Mouse (Mus musculus) gastrocnemius, adult 18-20 months (tissue): ENCODE data around the gene Cd68. TPM values are rescaled to one million over a fixed set of nuclear protein-coding genes. Genes with fewer than 3 reads are reported as not detected.

Experiments
- DNase-seq: peaks from one replicate; pipeline ENCODE4 v3.0.0; 2021; ENCODE audit warnings: low spot score
- total RNA-seq, 2 experiments: library from RNA; stranded (reverse); gene quantifications; 2 replicates each; pipeline ENCODE4 v1.2.3; 2021

The Cd68 gene
- total RNA-seq, 2 experiments from 2014 or later: 1.2 to 4.0 TPM

GRCm38 (mm10) chr11:69695361-69696181, 29.6 kb upstream of the Cd68 start, which contains the start of the genes Tnfsf12 and Tnfsfm13:
Gene Tnfsf12, minus strand, starts transcription at chr11:69695849.
Gene Tnfsfm13, minus strand, starts transcription at chr11:69696098.
- peak; percentile 74 for DNase-seq

DNA sequence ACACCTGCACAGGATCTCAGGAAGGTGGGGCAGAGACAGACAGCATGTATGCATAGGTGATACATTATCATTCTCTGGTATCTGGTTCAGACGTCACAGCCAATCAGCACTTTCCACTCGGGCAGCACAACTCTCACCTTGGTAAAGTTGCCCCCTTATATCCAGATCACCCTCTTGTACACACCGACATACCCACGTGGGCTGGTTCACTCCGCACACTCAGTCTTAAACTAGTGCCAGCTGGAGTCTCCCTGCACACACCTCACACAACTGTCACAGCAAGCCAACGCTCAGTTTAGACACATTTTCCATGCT, 29.1 kb upstream of the Cd68 start:
- no peak for DNase-seq

DNA sequence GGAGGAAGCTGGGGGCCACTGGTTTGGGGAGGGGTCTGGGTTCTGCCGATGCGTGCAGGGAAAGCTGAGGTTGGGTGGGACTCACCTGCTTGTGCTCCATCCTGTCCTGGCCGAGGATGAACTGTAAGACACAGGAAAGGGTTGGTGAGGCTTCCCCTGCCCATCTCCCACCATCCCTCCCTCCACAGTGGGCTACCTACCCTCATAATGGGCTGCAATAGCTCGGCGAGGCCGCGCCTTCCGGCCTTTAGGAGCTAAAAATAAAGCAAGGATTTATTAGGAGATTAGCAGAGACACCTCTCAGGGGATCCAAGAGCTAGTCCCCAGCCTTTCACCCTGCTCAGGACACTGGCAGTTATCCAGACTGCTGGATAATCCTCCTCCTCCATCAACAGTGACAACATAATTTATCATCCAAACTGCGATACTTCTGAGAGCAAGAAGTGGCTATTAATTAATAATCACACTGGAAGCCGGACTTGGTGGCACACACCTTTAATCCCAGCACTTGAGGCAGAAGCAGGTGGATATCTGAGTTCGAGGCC, 27.5 kb upstream of the Cd68 start:
- no peak for DNase-seq

DNA sequence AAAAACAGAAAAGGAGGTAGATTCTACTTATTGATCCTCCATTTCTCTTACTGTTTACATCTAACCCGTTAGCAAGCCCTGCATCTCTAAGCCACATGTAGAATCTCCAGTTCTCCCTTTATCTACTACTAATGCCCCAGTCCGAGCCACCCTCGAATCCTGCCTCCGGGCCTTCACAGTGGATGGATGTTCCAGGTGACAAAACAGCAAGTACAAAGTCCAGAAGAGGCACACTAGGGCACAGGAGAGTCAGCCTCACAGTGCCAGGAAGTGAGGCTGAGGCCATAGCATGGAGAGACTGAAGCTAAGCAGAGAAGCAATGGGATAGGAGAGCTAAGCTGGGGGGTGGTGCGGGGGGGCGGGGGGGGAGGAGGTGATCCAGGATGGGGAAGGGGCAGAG, 26.9 kb upstream of the Cd68 start:
- DNase-seq: no peak

GRCm38 (mm10) chr11:69692196-69692811, 26.4 kb upstream of the Cd68 start:
- no peak for DNase-seq

- no peak for DNase-seq
Observed at GRCm38 (mm10) chr11:69689891-69690290, 23.9 kb upstream of the Cd68 start.

DNA sequence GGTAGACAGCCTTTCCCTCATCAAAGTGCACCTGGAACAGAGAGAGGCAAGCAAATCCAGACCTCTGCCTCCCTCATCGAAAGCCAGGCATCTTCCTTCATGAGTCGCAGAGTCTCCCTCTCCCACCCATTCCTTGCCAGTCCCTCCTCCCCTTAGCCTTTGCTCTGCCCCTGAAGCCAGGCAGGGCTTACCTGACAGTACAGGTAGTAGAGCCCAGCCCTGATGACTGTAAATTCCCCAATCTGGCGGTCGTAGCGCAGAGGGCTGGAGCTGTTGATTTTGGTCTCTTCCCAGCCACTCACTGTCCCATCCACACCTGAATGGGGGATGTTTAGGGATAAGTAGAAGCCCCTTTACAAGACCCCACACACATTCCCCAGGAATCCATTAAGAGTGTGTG, 21.1 kb upstream of the Cd68 start:
- DNase-seq: no peak

DNA sequence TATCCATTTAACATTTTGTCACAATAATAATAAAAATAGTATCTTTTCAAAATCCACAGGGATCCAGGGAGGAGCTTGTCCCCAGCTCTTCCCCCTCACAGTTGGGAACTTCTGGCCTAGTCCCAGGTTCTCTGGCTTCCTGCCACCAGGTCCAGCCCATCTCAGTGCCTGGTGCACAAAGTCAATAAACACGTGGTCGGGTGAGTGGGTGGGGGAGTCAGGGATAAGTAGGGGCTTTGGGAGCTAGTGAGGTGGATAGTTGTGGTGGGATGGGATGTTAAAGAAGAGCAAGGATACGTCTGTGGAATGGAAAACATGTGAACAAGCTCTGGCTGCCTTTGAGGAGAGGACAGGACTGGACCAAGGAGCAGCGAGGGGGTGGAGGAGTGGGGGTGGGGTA, 20.4 kb upstream of the Cd68 start:
- peak; percentile 83 for DNase-seq

DNA sequence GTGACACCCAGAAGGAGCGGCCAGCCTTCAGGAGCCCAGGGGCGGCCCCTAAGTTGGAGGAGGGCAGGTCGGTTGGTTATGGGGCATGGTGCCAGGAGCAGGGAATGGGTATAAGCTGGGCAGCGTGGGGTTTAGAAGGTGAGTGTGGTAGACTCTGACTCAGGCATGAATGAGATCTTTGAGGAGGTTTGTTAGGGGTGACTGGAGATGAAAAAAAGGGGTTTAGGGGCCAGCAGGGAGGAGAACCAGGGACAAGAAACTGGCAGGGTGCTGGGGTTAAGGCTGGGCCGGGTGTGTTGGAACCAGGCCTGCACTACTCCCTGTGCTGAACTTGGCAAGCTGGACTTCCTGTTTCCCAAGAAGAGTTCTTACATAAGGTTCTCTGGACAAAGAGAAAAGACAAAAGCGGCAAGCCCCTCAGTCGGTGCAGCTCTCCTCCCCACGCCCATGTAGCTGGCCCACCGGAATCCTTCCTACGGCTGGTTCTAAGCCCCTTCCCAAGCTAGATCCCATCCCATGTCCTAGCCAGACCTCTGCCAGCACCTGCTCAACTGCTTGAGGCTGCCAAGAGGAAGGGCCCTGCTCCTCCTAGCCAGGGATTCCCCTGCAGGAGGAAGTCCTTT, 19.7 kb upstream of the Cd68 start, which contains the start of gene Tnfsf13:
Tnfsf13 (minus strand) TSS at position 259 of the 623 bp plus-strand sequence.
- peak; percentile 86 for DNase-seq

DNA sequence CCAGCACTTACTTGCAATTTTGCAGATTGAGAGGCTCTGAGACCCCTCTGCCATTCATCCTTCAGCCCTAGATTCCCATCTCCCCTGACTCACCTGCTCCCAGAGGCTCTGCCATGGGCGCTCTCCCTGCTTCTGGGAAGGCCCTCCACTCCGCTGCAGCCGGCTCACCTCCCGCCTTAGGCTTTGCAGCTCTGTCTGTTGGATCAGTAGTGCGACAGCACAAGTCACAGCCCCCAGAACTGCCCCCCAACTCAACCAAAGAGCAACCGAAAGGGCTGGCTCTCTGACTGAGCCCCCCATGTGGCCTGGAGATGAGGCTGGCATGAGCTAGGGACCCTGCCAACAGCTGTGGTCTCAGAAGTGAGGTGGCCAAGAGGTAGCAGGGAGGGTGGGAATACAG, 19.0 kb upstream of the Cd68 start:
- no peak for DNase-seq

DNA sequence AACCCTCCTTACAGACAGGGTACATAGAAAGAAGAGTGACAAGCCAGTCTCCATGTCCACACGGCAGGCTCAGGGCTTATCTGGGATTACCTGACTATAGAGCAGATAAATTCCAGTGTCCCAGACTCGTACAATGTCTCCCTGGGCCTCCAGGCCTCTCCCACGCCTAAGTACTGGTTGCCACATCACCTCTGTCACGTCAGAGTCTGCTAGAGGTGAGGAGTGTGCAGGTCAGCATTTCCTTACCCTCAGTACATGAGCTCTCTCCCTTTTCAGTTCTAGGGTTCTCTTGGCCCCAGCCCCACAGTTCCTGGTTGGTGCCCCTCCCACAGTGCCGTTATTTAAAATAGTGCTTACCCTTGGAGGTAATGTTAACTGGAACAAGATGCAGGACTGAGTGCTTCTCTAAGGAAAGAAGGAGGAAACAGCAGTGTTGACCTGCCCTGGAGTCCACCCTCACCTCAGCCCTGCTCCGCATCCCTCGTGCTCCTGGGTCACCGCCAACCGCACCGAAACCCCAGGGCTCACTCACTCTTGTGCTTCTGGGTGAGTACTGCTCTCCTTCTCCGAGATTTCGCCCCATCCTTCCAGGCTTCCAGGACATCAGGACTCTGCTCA, 18.3 kb upstream of the Cd68 start:
- DNase-seq: no peak

- no peak for DNase-seq
Observed at GRCm38 (mm10) chr11:69683576-69683975, 17.6 kb upstream of the Cd68 start.

GRCm38 (mm10) chr11:69682840-69683533, 17.0 kb upstream of the Cd68 start:
- DNase-seq: peak; percentile 92

DNA sequence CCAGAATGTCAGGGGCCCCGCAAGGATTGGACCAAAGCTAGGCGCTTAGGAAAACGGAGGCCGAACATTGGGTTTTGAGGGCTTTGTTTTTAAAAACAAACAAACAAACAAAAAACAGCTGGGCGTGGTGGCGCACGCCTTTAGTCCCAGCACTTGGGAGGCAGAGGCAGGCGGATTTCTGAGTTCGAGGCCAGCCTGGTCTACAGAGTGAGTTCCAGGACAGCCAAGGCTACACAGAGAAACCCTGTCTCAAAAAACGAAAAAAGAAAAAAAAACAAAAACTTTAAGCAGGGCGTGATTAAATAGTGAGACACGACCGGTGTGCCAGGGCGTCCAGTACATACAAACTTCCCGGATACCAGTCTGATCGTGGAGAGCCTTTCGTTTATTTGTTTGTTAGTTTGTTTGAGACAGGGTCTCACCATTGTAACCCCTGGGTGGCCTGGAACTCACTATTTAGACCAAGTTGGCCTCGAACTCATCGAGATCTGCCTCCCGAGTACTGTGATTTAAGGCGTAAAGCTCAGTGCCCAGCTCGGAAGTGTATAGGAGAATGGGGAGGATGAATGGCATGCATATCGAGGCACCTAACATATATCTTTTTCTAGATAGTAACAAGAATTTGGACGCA, 16.4 kb upstream of the Cd68 start:
- no peak for DNase-seq

DNA sequence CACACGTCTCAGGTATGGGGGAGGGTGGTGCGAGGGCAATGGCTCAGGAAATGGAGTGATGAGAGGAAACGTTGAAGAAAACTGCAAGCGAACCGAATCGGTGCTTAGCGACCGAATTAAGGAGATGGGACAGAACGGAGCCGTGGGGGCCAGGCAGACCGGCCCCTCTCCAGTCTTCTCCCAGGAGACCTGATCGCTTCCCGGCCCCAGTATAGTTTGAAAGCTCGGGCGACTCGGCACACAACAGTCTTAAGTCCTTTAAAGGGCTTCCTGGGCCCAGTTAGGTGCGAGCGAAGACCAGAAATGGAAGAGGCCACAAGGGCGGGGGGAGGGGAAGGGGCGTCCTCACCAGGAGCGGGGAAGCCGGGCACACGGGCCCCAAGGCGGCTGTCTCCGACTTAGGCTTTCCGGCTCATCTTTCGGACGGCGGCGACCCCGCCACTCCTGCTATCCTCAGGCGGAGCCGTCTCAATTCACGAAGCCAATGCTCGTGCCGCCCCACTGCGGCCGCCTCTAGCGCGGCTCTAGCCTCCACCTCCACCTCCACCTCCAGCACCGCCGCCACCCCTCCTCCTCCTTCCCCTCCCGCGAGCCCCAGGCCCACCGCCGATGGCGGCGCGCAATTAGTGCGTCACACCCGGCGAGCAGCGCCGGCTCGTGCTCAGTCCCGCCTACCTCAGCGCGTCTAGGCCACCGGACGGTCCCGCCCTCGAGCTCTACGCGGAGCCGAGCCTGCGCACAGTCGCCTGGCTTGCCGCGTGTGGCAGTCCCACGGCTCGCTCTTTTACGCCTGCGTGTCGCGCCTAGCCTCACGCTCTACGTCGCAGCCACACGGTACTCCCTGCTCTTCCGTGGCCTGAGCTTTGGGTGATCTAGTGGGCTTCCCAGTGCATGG, 15.6 kb upstream of the Cd68 start, which contains the start of gene Senp3:
Senp3 (minus strand) TSS at position 771 of the 895 bp plus-strand sequence.
- peak; percentile 96 for DNase-seq

GRCm38 (mm10) chr11:69680136-69680855, 14.3 kb upstream of the Cd68 start:
- DNase-seq: no peak

GRCm38 (mm10) chr11:69679144-69679543, 13.2 kb upstream of the Cd68 start:
- no peak for DNase-seq

GRCm38 (mm10) chr11:69672211-69672706, 6.3 kb upstream of the Cd68 start, which contains the start of gene Eif4a1:
Gene Eif4a1, minus strand, starts transcription at chr11:69672423.
- DNase-seq: peak; percentile 100

DNA sequence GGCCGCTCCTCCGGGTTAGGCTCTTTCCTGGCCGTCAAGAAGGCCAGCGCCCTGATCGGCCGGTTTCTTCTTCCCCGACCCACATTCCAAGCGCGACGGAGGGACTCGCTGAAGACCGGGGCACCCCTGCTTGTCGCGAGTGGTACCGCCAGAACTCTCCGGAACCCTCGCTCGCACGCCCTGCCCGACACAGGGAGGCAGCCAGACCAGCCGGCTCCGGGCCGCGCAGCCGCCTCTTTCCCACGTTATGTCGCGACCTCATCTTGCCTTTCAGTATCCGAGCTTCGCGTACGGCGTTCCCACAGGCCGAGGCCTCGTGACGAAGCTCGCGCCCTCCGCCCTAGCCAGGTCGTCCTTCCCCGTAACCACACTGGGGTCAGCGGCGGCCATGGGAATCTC, 5.8 kb upstream of the Cd68 start:
- DNase-seq: no peak
